Mouse (Mus musculus) kidney, embryonic 14.5 days (tissue): Measurements from ENCODE around the gene Fscn2. TPM values are rescaled to one million over a fixed set of nuclear protein-coding genes. Genes with fewer than 3 reads are reported as not detected.

ENCODE experiments used
- ATAC-seq: fragments of 200-750 bp; cut with Nextera tagmentation; 2 replicates; pipeline ENCODE4 v1.8.0; 2017; ENCODE audit warnings: moderate number of reproducible peaks, mild to moderate bottlenecking, moderate TSS enrichment, moderate library complexity; ENCODE audit not compliant: low FRiP score, low TSS enrichment
- H3K27ac ChIP-seq: fragments of 300-500 bp; sonication (generic); 2 replicates; pipeline ENCODE4 v1.5.1; 2014; ENCODE audit warnings: low read depth, mild to moderate bottlenecking, low read length, moderate library complexity, mixed read lengths
- H3K27me3 ChIP-seq: fragments of 300-500 bp; sonication (generic); 2 replicates; pipeline ENCODE4 v1.6.1; 2014; ENCODE audit warnings: mild to moderate bottlenecking, low read length; ENCODE audit not compliant: control insufficient read depth, insufficient read depth
- H3K36me3 ChIP-seq: fragments of 300-500 bp; sonication (generic); 2 replicates; pipeline ENCODE4 v1.6.1; 2014; ENCODE audit warnings: low read length, mixed read lengths; ENCODE audit not compliant: control insufficient read depth, insufficient read depth
- H3K4me1 ChIP-seq: fragments of 300-500 bp; sonication (generic); 2 replicates; pipeline ENCODE4 v1.6.1; 2014; ENCODE audit warnings: low read length, mixed read lengths; ENCODE audit not compliant: control insufficient read depth, insufficient read depth
- H3K4me2 ChIP-seq: fragments of 300-500 bp; sonication (generic); replicated peaks from 2 replicates; pipeline ENCODE4 v1.6.1; 2014; ENCODE audit warnings: low read depth, mild to moderate bottlenecking, low read length
- H3K4me3 ChIP-seq: fragments of 300-500 bp; sonication (generic); 2 replicates; pipeline ENCODE4 v1.5.1; 2014; ENCODE audit warnings: mild to moderate bottlenecking, low read length
- H3K9ac ChIP-seq: fragments of 300-500 bp; sonication (generic); 2 replicates; pipeline ENCODE4 v1.6.1; 2014; ENCODE audit warnings: low read depth, mild to moderate bottlenecking, low read length, moderate library complexity
- H3K9me3 ChIP-seq: fragments of 300-500 bp; sonication (generic); 2 replicates; pipeline ENCODE4 v1.6.1; 2016; ENCODE audit warnings: low read length; ENCODE audit not compliant: control insufficient read depth
- WGBS: fragments of 180-500 bp; shearing (Covaris S2); extraction: QIAGEN DNeasy Blood & Tissue Kit; methylation state at CpG from one replicate; pipeline ENCODE4 v1.1.7; 2014; 5-methylcytosine and 5-hydroxymethylcytosine counted together
- polyA plus RNA-seq: library from polyadenylated mRNA; unstranded; fragments of >200 nt; fragmentation: Nextera tagmentation; extraction: Ambion mirVana; gene quantifications from 2 replicates; pipeline ENCODE4 v1.2.1, GENCODE M21; 2014

Gene Fscn2
- polyA plus RNA-seq, 1 experiment from 2014 or later = 0.62 TPM

- Histone ChIP-seq H3K4me2 (no peak overlapping the region), H3K4me1 (peaks cover 34% of the 10 kb centered on the region), H3K27ac (no peak overlapping the region), H3K36me3 (no peaks in the 10 kb centered on the region), H3K4me3 (no peak overlapping the region), H3K27me3 (no peaks in the 10 kb centered on the region), H3K9ac (no peak overlapping the region), H3K9me3 (no peaks in the 10 kb centered on the region)
- ATAC-seq = no peak
- 85% methylated on average over 6 of the region's 6 CpGs for WGBS
Measured at GRCm38 (mm10) chr11:120362891-120363290, 1.6 kb downstream of the Fscn2 start.

- Histone ChIP-seq H3K9ac (no peak overlapping the region), H3K4me1 (peaks cover 6% of the 10 kb centered on the region), H3K4me3 (no peak overlapping the region), H3K9me3 (no peaks in the 10 kb centered on the region), H3K4me2 (no peak overlapping the region), H3K36me3 (peaks cover 15% of the 10 kb centered on the region), H3K27ac (no peak overlapping the region), H3K27me3 (no peaks in the 10 kb centered on the region)
- WGBS = 37% methylated on average over 7 of the region's 7 CpGs
- no peak for ATAC-seq
Measured at GRCm38 (mm10) chr11:120366443-120367027, 5.2 kb downstream of the Fscn2 start.

DNA sequence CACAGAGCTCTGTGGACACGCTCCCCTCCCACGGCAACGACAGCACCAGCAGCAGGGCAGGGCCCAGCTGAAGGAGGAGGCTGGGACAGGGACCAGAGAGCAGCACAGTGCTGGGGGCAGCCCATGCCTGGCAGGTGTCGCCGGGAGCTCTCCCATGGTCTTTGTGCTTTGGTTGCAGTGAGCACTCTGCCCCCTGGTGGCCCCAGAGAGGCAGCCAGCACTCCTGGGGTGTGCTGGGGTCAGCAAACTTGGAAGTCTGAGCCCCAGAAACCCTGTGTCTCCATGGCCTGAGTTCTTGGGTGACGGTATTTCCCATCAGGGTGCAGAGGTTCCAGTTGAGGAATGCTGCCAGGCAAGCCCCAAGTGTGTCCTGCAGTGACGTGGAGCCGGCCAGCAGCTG, 8.3 kb downstream of the Fscn2 start:
- Histone ChIP-seq H3K27ac (no peak overlapping the region), H3K9ac (no peak overlapping the region), H3K36me3 (peaks cover 46% of the 10 kb centered on the region), H3K4me3 (no peak overlapping the region), H3K9me3 (no peaks in the 10 kb centered on the region), H3K4me1 (peaks cover 3% of the 10 kb centered on the region; the same call in 1 of the 2 replicates), H3K27me3 (no peaks in the 10 kb centered on the region), H3K4me2 (no peak overlapping the region)
- peak; percentile 63 for ATAC-seq
- 31% methylated on average over 8 of the region's 8 CpGs for WGBS

GRCm38 (mm10) chr11:120373025-120373424, 11.7 kb downstream of the Fscn2 start:
- H3K9me3 ChIP-seq = no peaks in the 10 kb centered on the region
- no peaks in the 10 kb centered on the region for H3K27me3 ChIP-seq
- ATAC-seq = no peak
- no peak overlapping the region for H3K27ac ChIP-seq
- H3K4me3 ChIP-seq = no peak overlapping the region
- H3K9ac ChIP-seq = no peak overlapping the region
- 71% methylated on average over 13 of the region's 13 CpGs for WGBS
- H3K4me1 ChIP-seq = peaks cover 9% of the 10 kb centered on the region
- peaks cover 72% of the 10 kb centered on the region for H3K36me3 ChIP-seq
- H3K4me2 ChIP-seq = no peak overlapping the region

DNA sequence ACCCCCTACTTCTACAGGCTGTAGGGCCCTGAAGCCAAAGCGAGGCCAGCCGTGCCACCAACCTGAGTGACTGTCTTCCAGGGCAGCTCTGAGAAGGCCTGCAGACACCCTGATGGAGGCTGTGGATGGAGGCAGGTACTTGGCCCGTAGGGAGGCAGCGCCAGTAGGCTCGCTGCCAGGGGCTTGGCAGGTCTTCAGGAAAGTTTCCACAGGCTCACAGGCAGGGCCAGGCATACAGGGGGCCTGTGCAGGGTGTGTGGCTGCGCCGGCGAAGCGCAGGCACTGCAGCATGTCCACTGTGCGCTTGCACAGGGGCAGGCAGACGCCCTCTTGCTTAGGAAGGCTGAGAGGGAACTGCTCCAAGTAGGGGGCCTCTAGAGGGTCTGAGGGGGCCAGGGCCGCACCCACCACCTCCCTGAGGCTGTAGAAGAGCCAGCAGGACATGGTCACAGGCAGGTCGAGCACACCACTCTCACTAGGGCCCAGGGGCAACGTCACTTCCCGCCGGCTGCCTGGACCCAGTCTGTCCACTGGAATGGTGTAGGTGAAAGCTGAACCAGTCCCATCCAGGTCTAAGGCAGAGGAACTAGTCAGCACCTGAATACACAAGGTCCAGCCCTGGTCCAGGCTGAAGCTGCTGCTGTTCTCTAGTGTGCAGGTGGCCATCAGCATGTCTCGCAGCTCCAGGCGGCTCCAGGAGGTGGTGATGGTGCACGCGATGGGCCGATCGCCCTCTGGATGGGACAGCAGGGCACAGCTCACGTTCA, 12.7 kb downstream of the Fscn2 start:
- no peak overlapping the region for H3K27ac ChIP-seq
- H3K9ac ChIP-seq = no peak overlapping the region
- H3K9me3 ChIP-seq = no peaks in the 10 kb centered on the region
- H3K4me3 ChIP-seq = no peak overlapping the region
- 93% methylated on average over 23 of the region's 23 CpGs for WGBS
- peaks cover 72% of the 10 kb centered on the region for H3K36me3 ChIP-seq
- peaks cover 9% of the 10 kb centered on the region for H3K4me1 ChIP-seq
- H3K4me2 ChIP-seq = no peak overlapping the region
- ATAC-seq = no peak
- H3K27me3 ChIP-seq = no peaks in the 10 kb centered on the region

- Histone ChIP-seq H3K4me2 (no peak overlapping the region), H3K9ac (no peak overlapping the region), H3K27ac (no peak overlapping the region), H3K27me3 (no peaks in the 10 kb centered on the region), H3K4me3 (no peak overlapping the region), H3K4me1 (peaks cover 9% of the 10 kb centered on the region), H3K36me3 (peaks cover 71% of the 10 kb centered on the region), H3K9me3 (no peaks in the 10 kb centered on the region)
- no peak for ATAC-seq
- WGBS = 93% methylated on average over 10 of the region's 10 CpGs
Measured at GRCm38 (mm10) chr11:120375324-120375723, 14.0 kb downstream of the Fscn2 start.

- H3K4me1 ChIP-seq = peaks cover 9% of the 10 kb centered on the region
- ATAC-seq = no peak
- no peak overlapping the region for H3K27ac ChIP-seq
- no peak overlapping the region for H3K4me2 ChIP-seq
- H3K27me3 ChIP-seq = no peaks in the 10 kb centered on the region
- 0 out of 2 replicates have a peak overlapping the region, but pooled peaks have one; percentile 80 for H3K9ac ChIP-seq
- H3K4me3 ChIP-seq = no peak overlapping the region
- H3K36me3 ChIP-seq = peaks cover 74% of the 10 kb centered on the region
- WGBS = 89% methylated on average over 17 of the region's 17 CpGs
- no peaks in the 10 kb centered on the region for H3K9me3 ChIP-seq
Measured at GRCm38 (mm10) chr11:120376302-120377160, 15.2 kb downstream of the Fscn2 start.

- peak overlapping the region; percentile 89 for H3K4me3 ChIP-seq
- no peaks in the 10 kb centered on the region for H3K27me3 ChIP-seq
- no peak overlapping the region for H3K27ac ChIP-seq
- peaks cover 74% of the 10 kb centered on the region for H3K36me3 ChIP-seq
- no peaks in the 10 kb centered on the region for H3K9me3 ChIP-seq
- no peak for ATAC-seq
- H3K9ac ChIP-seq = peak overlapping the region; percentile 80; the same call in 1 of the 2 replicates
- H3K4me2 ChIP-seq = peak overlapping the region; percentile 87
- 82% methylated on average over 10 of the region's 10 CpGs for WGBS
- H3K4me1 ChIP-seq = peaks cover 9% of the 10 kb centered on the region
Measured at GRCm38 (mm10) chr11:120377337-120377736, 16.0 kb downstream of the Fscn2 start.
